Mouse (Mus musculus) subcutaneous adipose tissue, adult 2 months (tissue): ENCODE results near the gene Sesn1. TPM values are rescaled to one million over a fixed set of nuclear protein-coding genes. Genes with fewer than 3 reads are reported as not detected.

Source experiments
- polyA plus RNA-seq: library from polyadenylated mRNA; depleted of rRNA; stranded (reverse); fragments of >200 nt; gene quantifications from 2 replicates; pipeline ENCODE4 v1.2.3, GENCODE M21; 2012; ENCODE audit warnings: low replicate concordance; rRNA removed

The Sesn1 gene
- 25.0 and 30.8 TPM in 2 replicates for polyA plus RNA-seq

GRCm38 (mm10) chr10:41809771-41810563, at the start of gene Sesn1, which contains the start of gene Cep57l1:
Gene Sesn1, plus strand, starts transcription at chr10:41809935.
Gene Cep57l1, minus strand, starts transcription at chr10:41809871.

Other genes with a start within 250 kb of the Sesn1 start
- 1.1 and 1.6 TPM in 2 replicates for gene Ccdc162, start 93.3 kb upstream of the Sesn1 start, polyA plus RNA-seq
- 2.1 and 2.8 TPM in 2 replicates for gene Cep57l1, start 64 bp upstream of the Sesn1 start, polyA plus RNA-seq
- 0.27 and 1.2 TPM in 2 replicates for gene Armc2, start 208.5 kb downstream of the Sesn1 start, polyA plus RNA-seq